Mouse (Mus musculus): ENCODE measurements around the gene Rgma.

Gene Rgma

DNA sequence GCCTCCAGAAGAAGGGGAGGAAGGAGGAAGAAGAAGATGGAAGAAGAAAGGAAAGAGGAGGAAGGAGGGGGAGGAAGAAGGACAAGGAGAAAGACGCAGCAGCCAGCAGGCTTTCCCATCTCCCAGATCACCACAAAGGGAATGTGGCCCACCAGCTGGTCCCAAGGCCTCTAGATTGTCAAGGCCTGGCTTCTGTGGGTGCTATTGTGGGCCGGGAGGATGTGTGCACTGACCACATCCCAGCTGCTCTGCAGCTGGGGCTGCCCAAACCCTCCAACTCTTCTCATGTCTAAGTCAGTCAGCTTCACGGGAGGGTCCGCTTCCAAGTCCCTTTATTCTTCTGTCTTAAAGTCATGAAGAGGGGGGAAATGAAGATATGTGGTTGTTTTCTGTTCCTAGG is 5.3 kb upstream of the Rgma start:
- DNase-seq (ENCODE audit: low read depth in 2 of 2, low spot score in 2 of 2) = no peak

DNA sequence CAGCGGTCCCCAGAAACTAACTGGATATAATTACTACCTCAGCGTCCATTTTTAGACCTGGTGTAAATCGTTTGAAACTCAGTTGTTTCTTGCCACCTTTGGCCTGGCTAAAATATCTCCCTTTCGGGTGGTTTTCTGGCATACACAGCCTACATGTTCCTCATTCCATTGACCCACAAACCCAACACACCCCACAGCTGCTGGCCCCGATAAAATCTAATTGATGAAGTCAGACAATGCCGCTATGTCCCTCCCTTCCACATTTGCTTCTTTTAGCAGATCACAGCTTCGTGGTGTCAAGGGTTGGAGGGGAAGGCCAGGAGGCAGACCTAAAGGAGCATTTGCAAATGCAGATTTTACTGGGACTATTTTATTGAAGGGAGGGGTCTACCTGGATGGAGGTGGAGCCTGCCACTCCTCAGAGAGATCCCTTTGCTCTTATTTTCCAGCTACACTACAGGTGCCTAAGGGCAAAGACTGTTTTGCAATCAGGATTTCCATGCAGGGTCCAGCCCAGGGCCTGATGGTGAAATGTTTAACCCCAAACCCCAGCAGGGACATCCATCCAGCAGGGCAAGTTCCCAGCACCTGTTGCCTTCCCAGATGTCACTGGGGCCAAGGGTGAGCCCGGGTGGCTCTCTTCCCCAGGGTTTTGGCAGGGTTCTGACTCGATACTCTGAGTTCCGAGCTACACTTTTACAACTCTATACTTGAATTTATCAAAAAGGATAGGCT is 3.6 kb upstream of the Rgma start:
- no peak for DNase-seq (ENCODE audit: low read depth in 2 of 2, low spot score in 2 of 2)

DNA sequence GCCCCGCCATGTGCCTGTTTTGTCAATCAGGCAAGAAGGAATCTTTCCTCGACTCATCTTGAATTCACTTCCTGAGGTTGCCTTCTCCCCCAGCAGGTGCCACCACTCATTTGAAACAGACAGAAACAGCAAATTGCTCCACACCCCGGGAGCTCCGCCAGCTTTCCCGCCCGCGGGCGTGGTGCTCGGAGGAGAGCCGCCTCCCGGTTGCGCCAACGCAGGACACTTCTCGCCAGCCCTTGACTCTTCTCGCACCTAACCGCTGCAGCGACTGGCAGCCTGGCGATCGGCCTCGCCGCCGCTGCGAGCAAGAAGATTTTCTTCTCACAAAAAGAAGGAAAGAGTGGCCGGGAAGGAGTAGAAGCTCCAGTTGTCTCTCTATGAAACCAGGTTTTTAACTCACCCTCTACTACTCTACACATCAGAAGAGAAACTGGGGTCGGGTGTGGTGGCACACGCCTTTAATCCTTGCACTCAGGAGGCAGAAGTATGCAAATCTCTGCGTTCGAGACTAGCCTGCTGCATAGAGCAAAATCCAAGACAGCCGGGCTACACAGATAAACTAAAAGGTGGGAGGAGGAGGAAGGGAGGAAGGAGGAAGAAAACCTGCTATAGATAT is 2.8 kb upstream of the Rgma start:
- no peak for DNase-seq (ENCODE audit: low read depth in 2 of 2, low spot score in 2 of 2)

DNA sequence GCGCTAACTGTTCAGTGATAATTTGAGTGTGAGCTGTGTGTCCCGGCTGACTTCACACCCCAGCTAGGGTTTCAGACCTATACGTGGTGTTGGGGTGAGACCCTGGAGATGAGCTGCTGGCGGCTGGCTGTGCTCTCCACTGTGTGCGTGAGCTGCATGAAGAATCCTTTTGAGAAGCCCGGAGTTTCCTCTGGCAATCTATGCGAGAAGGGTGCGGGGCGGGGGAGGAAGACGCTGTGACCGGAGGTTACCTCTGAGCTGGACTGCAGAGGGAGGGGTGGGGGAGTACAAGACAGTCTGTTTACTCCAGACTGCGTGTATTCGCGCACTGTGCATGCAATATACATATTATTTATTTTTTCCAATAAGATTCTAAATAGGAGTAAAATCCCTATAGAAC is 582 bp upstream of the Rgma start:
- no peak for DNase-seq (ENCODE audit: low read depth in 2 of 2, low spot score in 2 of 2)

DNA sequence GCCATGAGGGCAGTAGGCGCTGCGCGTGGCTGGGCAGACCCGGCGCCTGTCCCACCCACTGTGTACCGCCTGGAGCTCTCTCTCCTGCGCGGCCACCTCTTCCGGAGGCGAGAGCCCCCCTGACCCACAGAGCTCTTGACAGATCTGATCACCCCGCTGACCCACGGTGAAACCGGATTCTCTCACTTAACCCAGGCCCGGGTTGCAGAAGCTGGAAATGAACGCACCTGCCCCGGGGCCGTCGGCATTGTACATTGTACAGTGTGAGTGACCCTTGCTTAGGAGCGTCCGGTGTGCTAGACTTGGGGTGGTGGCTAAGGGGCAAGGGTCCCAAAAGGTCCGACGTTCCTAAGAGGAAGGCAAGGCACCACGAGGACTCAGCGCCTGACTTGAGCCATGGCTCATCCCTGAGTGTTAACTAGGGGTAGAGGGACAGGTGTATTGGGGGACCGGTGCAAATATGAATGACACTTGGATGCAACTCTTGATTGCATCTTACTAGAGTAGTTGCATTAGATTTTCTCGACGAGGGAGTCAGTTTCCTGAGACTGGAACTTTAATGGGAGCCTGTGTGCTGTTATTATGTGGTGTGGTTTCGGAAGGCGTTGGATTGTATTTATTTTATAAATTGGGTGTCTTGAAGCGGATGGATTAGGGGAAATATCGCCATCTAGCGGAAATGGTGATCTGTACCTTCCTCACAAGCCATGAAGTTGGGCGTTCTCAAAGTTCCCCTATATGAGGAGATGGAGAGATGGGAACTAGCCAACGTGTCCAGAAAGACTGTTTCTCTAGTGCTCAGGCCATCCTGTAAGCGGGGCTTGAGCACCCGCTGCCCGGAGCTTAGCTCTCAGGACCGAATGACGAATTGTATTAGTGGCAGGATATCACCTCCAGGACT is 1.0 kb downstream of the Rgma start:
- DNase-seq (ENCODE audit: low read depth in 2 of 2, low spot score in 2 of 2) = peak in 1 of 2 experiments; percentile 19

DNA sequence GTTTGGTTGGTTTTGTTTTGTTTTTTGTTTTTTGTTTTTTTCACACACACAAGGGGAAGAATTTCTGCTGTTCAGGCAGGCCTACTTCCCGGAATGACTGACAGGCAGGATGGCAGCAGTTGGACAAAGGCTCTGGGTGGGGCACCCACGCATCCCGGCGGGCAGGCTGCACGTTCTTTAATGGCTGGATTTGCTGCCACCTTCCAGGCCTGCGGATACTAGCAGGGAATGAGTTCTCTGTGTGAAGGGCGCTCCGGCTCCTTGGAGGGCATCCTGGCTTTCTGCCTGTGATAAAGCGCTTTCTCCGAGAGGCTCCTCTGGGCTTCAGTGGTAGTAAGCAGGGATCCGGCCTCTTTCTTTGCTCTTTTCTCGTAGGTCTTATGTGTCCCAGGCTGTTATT is 2.0 kb downstream of the Rgma start:
- no peak for DNase-seq (ENCODE audit: low read depth in 2 of 2, low spot score in 2 of 2)

DNA sequence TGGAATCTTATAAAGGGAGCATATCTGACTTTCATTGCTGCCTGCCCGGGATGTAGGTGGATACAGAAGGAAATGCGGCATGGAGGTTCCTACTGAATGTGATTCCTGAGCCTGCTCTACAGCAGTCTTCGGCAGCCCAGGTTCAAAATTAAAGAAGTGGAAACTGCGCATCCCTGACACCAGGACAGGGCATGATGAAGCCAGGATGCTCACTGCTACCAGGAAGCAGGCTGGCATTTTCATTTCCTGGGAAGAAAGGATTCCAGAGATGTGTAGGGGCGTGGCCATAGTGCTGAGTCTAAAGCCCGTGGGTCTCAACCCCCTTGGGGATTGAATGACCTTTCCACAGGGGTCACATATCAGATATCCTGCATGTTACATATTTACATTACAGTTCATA is 2.7 kb downstream of the Rgma start:
- no peak for DNase-seq (ENCODE audit: low read depth in 2 of 2, low spot score in 2 of 2)

DNA sequence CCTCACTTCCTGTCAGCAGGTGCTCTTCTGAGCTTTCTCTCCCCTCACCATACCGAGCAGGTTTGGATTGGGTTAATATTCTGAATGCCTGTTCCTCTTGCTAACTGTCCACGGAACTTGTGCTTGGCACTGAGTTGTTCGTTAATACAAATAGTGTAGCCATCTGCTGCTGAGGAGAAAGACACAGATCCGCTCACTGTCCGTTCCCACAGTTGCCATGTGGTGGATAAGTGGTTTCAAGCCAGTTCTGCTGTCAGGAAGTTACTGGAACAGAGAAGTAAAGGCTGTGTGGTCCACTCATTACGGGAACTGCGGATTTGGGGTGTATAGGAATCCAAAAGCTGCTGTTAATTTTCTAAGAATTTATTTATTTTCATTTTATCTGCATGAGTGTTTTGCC is 7.5 kb downstream of the Rgma start:
- DNase-seq (ENCODE audit: low read depth in 2 of 2, low spot score in 2 of 2) = no peak

DNA sequence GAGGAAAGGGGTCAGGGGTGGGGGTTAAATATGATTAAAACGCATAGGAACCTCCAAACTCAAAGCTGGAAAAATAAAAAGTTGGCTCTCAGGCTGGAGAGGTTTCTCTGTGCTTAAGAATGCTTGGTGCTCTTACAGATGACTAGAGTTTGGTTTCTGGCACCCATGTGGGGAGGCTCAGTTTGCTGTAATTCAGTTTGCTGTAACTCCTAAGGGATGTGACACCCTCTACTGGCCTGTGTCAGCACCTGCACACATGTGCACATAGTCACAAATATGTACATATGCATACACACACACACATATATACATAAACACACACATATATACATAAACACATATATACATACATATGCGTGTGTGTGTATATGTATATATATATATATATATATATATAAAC is 13.6 kb downstream of the Rgma start:
- DNase-seq (ENCODE audit: low read depth in 2 of 2, low spot score in 2 of 2) = no peak

DNA sequence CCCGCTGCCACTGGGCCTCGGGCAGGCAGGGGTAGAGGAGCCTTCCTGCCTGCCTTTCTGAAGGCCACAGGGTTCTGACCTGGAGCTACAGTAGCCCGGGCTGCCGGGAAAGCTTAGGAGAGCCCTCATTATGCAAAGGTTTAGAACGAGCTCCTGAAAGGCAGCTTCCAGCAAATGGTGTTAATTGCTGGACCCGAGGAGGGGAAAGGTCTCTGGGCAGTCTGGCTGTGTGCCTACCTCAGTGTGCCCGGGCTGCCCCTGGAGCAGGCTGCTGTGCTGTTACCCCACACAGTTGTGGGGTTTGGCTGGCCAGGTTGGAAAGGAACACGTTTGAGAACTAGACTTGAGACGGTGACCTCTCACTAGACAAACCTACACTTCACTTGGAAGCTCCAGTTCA is 14.1 kb downstream of the Rgma start:
- DNase-seq (ENCODE audit: low read depth in 2 of 2, low spot score in 2 of 2) = no peak

DNA sequence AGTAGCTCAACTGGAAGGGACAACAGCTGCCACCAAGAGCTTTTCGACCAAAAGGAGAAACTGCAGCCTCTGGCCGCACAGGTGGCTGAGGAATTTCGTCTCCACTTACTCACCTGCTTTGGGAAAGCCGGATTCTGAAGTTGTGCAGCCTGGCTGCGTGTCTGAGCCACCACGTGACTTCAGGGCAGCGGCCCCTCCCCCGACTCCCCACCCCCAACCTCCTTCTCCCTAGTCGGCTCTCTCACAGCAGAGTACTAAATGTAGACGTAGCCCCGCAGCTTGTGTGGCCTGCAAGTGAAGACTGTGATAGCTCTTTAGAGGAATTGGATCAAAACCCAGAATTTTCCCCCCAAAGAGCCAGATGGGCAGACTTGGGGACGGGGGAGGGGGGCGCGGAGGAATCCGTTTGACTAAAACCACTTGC is 14.6 kb downstream of the Rgma start:
- DNase-seq (ENCODE audit: low read depth in 2 of 2, low spot score in 2 of 2) = no peak

DNA sequence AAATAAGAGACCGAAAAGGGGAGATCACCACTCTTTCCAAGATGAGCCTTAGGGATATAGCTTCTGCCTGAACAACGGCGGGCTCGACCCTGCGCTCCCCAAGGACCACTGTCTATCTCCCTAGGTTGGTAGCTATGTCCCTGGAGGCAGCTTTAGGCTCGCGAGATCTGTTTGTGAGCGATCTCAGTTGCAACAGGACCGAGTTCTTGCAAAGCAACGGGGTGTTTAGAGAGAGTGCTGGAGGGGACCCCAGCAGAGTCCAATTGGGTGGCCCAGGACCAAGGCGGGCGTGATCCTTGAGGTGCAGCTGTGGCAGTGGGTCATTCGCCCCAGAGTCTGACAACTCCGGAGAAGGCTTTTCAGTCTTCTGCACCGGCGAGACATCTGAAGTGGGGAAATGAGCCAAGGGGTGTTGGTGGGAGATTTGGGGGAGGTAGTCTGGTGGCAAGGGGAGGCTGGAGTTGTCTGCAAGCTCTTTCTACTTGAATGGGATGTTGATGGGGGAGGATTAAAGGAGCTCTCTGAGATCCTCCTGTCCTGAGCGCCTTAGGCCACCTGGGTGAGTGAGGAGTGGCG is 15.2 kb downstream of the Rgma start:
- no peak for DNase-seq (ENCODE audit: low read depth in 2 of 2, low spot score in 2 of 2)

DNA sequence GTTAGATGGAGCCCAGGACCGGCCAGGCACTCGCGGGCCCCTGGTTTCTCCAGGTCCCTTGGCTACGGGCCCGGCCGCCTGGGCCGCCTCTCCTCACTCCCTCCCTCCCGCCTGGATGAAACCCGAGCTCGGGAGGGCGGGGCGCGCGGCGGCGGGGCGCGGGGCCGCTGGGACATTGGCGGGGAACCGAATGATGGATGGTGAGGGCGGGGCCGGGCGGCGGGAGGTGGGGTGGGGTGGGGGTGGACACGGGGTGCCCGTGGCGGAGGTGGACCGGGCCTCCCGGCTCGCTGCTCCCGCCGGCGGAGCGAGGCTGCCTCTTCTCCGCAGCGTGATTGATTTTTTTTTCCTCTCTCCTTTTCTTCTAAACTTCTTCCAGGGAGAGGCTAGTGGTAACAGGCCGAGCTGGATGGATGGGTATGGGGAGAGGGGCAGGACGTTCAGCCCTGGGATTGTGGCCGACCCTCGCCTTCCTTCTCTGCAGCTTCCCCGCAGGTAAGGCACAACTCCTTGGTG is 15.8 kb downstream of the Rgma start:
- DNase-seq (ENCODE audit: low read depth in 2 of 2, low spot score in 2 of 2) = no peak

DNA sequence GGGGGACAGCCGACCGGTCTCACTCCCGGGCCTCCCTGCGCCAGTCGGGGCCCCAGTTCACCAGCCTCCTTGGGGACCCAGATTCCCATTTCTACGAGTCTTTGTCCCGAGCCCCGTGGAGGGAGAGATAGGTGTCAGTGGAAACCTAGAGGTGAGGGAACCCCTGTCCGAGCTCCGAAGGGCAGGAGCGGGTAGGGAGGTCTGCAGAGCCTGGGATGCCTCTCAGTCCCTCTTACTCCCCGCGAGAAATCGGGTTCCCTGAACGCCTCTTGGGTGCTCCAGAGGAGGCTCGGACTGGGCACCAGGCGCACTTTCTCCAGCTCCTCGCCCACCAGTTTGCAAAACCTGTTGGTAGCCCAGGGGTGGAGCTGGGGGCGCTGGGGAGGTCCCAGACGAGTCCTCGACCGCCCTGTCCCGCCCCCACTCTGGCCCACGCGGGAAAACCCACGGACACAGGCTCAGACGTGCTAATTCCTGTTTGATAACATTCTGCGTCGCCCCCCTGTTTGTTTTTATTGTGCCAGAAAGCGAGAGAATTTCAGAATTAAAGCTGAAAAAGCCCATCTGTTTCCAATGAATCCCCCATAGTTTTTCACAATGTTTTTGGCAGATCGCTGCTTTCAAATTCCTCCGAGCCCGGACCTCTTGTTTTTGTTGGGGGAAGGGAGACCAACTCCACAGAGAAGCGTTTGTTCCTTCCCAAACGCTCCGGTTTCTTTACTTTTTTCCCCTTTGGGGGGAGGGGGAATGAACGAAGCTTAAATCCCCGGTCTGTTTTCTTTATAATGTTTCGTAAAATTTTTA is 16.4 kb downstream of the Rgma start:
- no peak for DNase-seq (ENCODE audit: low read depth in 2 of 2, low spot score in 2 of 2)

DNA sequence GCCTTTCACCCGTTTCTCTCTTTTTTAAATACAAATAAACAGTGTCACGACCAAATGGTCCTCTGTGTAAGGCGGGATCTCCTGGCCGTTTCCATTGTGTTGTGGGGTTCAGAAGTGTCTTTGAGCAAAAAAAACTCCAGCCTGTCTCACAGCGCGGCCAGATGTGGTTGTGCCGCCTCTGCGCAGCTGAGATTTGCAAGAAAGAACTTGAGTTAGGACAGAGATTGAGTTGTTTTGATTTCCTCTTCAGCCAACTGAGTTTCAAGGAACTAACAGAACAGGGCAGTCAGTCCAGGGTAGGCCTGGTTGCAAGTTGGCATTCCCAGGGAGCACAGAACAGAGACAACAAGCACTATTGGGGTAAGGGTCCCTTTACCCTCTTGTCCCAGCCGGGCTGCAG is 17.1 kb downstream of the Rgma start:
- no peak for DNase-seq (ENCODE audit: low read depth in 2 of 2, low spot score in 2 of 2)

DNA sequence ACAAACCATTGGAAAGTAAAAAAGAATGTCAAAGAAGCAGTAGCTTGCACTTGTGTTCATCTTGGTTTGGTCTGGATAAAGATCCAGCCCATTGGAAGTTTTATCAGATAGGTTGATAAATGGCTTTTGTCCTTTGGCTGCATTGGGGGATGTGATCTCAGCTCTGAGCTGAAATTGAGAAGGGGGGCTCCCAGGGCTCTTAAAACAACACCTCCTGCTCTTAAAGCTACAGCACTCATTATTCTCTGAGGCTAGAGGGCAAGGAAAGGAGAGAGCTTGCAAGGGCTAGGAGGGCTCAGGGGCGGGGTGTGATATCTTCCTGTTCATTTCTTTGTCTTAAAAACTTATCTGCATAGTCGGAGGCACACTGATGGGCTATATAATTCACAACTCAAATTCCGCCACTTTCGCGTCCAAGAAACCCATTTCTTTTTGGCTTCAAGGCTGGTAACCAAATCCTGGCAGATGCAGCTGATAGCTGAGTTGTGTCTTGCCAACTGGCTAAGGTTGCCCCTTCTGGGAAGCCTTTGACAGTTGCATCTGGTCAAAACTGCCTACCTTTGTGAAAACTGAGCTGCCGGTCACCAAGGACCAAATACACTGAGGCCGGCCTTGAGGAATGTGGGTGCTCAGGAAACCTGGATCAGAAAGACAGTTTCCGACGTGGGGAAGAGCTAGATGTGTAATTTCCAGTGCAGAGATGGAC is 18.2 kb downstream of the Rgma start:
- no peak for DNase-seq (ENCODE audit: low read depth in 2 of 2, low spot score in 2 of 2)

DNA sequence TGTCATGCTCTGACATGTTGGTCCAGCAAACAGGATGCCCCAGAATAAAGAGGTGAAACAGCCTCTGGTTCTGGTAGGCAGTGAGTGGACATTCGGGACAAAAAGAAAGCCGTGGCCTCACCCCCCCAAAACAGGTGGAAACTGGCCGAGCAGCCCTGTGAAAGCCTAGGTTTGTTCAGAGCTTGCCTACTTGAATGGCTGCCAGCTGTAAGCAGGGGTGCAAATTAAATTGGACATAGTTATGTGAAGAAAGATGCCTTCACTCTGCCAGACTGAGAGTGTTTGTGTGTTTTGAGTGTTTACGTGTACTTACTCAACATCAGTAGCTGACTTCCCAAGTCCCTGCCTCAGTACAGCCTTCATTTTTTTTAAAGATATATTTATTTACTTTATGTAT is 18.7 kb downstream of the Rgma start:
- DNase-seq (ENCODE audit: low read depth in 2 of 2, low spot score in 2 of 2) = no peak

DNA sequence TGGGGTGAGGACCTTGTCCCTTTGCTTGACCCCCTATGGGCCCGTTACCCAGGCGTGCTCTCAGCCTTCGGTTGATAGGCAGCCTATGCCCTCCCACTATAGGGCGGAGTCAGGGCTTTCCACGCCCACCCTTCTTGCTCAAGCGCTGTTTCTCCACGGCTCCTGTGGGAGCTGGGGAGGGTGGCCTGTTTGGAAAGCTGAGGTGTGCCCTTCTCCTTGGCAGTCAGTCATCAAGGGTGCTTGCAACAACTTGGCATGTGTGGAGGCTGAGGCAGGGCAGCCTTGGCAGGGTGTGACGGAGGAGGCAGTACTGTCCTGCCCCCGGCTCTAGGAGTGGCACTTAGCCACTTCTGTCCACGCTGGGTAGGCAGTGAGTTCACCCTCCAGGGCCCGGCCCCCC is 23.0 kb downstream of the Rgma start:
- no peak for DNase-seq (ENCODE audit: low read depth in 2 of 2, low spot score in 2 of 2)

DNA sequence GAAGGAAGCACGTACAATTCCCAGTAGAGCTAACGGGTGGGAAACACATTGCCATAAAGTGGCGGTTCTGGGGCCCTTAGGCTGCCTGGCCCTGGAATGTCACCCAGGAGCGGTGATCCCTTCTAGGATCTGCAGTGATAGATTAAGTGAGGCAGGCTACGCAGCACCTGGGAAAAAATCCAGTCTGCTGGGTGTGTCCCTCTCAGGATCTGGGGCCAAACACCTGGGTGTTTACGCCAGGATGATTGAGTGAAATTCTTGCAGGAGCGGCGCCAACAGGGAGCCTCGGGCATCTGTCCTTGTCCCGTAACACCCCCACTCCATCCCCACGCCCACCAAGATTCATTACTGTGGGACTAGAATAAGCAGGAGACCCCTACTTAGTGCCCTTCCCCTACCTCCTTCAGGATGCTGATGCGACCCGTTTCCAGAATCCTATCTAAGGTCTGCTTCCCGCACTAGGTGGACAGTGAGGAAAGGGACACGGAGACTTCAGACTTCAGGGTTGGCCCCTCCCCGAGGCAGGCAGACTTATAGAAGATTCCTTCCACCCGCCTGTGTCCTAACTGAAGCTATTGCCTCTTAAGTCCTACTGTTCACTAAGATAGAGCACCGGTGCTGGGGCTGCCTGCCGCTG is 23.6 kb downstream of the Rgma start:
- no peak for DNase-seq (ENCODE audit: low read depth in 2 of 2, low spot score in 2 of 2)

Data from CD8-positive naive resting alpha-beta T cell, adult 2 months (primary cell).